Mouse (Mus musculus) megakaryocyte, adult 5-6 weeks (primary cell): ENCODE data around the gene Tmem40. TPM values are rescaled to one million over a fixed set of nuclear protein-coding genes. Genes with fewer than 3 reads are reported as not detected.

Source experiments
- ATAC-seq: 2 replicates; pipeline ENCODE4 v1.8.0; 2016; ENCODE audit warnings: mild to moderate bottlenecking, inconsistent platforms; ENCODE audit not compliant: poor library complexity, severe bottlenecking
- total RNA-seq, 2 experiments: library from RNA; stranded (forward) in 1 of 2; stranded (reverse) in 1 of 2; fragments of 153-499, 151-499 nt in 1 of 2; fragments of 221-1000, 200-1000 nt in 1 of 2; gene quantifications; 2 replicates each; pipeline versions ENCODE4 v1.2.3 to v1.2.4; 2015 to 2017

Tmem40 gene
- total RNA-seq, 2 experiments from 2014 or later: 7.7 TPM

DNA sequence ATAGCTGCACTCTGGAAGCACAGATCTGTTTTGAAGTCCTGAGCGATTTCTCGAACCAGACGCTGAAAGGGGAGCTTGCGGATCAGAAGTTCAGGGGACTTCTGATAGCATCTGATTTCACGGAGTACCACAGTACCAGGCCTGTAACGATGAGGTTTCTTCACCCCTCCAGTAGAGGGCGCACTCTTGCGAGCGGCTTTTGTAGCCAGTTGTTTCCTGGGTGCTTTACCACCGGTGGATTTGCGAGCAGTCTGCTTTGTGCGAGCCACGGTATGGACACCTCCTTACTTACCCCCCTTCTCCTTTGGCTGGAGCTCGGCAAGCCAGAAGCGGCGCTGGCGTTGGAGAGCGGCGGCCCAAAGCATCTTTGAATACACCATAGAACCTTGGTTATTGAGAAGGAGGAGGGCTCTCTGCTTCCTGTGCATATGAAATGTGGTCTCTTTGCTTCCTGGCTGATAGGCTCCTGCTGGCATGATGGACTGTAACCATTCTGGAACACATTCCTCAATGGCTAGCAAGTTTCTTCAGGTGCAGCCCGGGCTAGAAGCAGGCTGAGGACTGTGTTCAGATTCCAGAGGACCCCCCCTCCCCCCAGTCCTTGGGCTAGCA lies 8.0 kb upstream of the Tmem40 start:
- no peak for ATAC-seq

DNA sequence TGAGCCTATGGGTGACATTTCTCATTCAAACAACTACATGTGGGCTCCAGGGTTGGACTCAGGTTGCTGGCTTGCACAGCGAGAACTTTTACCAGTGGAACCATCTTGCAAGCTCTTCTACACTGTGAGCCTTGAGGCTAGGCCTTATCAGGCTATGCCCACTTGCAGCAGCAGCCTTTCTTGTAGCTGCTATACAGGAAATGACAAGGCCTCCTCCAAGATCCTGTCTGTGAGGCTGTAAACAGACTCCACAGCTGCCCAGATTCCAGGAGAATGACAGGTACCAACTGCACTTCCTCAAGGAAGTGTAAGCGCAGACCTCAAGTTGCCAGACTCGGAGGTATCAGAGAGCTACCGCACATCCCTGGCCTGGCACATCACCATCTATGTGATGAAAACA lies 6.0 kb upstream of the Tmem40 start:
- ATAC-seq: no peak

DNA sequence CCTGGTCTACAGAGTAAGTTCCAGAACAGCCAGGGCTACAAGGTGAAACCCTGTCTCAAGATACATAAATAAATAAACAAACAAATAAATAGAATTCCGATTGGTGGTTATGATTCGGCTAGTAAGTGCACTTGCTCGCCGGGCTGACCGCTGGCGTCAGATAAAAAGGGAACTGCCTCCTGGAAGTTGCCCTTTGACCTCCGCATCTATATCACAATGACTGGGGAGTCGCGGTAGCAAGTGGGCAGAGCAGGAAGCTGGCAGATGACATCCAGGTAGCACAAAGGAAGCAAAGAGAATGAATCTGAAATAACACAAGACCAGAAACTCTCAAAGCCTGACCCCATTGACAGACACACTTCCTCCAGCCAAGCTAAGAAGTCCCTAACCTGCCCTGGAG lies 5.1 kb upstream of the Tmem40 start:
- peak; percentile 92 for ATAC-seq

DNA sequence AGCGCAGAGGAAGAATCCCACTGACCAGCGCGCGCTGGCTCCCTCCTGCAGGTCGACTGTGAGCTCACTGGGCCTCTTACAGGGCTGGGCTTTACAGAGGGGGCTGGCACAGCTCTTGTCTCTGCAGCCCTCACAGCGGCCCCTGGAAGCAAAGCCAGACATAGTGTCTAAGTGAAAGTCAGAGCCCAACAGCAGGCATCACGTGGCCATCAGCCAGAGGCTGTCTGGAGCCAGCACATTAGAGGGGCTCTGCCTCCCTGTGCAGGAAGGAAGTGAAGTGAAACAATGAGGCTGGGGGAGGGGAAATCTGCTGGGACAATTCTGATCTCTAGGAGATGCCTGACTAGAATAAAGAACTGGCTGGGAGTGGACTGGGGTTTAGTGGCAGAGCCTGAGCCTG lies 2.0 kb upstream of the Tmem40 start:
- ATAC-seq: no peak

DNA sequence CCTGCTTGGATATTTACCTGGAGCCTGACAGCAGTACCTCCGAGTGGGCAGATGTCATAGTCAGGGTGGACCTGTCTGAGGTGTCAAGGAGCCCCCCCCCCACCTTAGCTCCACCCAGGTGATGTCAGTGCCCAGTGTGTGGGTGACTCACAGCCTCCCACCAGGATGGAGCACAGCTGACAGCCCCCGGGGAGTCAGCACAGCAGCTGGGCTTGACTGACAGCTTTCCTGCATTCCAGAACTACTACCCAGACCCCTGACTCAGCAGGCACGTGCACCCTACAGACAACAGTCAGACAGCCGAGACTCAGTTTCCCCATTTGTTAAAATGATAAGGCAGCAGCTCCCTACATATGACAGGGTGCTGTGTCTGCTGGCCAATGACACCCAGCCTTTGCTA lies 1.2 kb downstream of the Tmem40 start:
- ATAC-seq: no peak

DNA sequence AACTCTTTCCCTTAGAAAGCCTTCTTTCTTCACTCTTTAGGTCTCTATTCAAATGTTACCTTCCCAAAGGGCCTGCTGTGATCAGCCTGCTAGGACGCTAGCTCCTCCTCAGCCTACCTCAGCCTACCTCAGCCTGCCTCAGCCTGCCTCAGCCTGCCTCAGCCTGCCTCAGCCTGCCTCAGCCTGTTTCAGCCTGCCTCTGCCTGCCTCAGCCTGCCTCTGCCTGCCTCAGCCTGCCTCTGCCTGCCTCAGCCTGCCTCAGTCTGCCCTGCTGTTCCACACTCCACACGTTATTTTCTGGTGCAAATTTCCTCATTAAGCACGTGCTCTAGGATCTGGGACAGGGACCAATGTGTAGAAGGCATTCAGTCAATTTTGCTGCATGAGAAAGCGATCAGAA lies 2.1 kb downstream of the Tmem40 start:
- peak; percentile 16 for ATAC-seq

DNA sequence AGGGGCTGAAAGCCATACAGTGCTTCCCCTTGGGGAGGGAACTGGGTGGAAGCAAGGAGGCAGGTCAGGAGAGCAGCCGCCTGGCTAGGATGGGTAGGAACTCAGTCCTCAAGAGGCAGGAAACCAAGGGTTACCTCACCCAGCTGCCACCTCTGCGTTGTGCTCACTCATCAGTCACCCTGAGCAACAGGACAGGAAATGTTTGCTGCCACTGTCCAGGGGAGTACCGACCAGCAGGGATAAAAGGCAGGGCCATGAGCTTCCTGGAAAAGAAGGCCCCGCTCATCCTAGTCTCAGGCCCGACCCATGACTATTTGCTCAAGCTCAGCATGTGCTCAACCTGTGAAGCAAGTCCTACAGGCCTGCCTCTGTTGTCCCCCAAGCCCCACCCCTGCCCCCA lies 2.7 kb downstream of the Tmem40 start:
- peak; percentile 69 for ATAC-seq

DNA sequence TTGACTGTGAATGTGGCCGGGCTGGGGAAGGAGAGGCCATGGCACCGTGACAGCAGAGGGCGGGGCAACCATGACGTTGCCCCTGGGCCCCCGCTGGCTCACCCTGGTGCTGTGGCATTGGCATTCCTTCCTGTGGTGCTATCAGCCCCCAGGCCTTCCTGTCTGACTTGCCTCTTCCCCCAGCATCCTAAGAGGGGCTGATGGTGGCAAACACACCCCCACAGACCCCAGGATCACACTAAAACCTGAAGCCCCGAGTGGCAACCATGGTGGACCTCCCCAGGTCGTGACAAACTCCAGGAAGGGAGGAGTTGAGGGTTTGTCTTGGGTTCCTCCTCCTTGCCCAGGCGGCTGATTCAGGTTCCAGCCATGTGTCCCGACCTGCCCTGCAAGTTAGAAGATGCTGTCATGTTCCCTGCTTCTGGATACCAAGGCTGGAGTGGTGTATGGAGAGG lies 3.2 kb downstream of the Tmem40 start:
- peak; percentile 73 for ATAC-seq

DNA sequence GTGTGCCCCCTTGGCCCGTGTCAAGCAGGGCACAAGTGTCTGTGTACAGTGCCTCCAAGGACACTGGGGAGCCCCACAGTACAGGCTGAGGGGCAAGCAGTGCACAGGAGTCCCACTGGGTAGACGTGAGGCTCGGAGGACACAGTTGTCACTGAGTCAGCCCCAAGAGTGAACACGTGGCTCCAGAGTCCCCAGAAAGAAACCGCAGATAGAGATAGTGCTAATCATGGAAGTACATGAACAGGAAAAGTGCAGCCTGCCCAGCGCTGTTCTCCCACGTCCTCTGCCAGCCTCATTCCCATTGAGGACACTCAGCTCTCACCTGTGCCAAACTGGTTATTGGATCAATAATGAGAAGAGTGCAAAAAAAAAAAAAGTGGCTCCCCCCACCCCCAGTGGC lies 6.7 kb downstream of the Tmem40 start:
- ATAC-seq: no peak

DNA sequence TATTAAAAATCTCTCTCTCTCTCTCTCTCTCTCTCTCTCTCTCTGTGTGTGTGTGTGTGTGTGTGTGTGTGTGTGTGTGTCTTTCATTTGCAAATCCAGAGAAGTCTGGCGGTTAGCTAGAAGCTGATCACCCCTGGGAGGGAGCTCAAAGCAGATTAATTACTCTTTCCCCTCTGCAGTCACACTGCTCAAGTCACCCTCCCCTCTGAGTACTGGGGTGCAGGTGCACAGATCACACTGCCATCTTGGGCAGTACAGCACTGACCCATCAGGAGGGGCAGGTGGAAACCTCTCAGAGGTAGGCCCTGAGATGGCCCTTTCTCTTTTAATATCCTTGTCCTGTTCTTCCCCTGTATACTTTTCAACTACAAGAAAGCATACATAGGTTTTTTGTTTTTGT lies 15.9 kb downstream of the Tmem40 start:
- no peak for ATAC-seq

DNA sequence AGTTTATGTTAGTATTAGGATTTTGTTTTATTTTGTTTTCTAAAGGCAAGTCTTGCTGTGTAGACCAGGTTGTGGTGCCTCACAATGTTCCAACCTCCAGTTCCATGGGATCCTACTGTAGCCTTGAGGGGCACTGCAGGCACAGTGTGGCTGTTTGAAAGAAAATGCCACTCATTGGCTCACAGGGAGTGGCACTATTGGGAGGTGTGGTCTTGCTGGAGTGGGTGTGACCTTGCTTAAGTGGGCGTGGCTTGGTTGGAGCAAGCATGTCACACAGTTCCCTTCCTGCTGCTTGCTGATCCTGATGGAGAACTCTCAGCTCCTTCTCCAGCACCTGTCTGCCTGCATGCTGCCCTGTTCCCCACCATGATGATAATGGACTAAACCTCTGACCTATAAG lies 18.6 kb downstream of the Tmem40 start:
- peak; percentile 63 for ATAC-seq

DNA sequence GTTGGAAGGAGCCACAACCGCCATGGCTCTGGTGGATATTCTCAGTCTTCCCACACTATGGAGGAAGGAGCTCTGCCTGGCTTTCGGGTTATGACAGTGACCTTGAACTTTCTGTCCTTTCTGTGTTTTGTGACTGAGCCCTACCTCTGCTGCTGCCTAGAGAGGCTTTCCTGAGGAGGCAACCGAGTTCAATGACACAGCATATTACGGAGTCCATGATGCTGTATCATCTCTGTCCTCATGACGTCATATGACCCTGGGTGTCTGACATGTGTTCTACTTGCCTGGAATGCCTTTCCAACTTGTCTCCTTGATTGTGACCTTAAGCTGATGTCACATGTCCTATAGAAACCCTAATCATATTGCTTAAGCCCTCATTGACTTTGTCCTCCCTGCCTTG lies 23.2 kb downstream of the Tmem40 start:
- ATAC-seq: no peak

DNA sequence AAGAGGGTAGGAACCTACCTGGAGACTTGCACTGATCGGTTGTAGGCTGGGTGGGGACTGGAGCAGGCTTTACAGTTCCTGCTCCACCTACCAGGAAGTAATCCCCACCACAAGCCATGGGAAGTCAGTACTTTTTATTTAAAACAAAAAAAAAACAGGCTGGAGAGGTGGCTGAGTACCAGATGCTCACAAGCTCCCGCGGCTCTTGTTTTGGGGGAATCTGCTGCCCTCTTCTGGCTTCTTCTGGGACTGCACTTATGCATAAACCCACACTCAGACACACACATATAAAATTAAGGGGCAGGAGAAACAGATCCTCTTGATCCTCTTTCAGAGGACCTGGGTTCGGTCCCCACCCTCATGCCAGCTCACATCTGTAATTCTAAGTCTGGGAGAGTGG lies 27.3 kb downstream of the Tmem40 start:
- no peak for ATAC-seq

DNA sequence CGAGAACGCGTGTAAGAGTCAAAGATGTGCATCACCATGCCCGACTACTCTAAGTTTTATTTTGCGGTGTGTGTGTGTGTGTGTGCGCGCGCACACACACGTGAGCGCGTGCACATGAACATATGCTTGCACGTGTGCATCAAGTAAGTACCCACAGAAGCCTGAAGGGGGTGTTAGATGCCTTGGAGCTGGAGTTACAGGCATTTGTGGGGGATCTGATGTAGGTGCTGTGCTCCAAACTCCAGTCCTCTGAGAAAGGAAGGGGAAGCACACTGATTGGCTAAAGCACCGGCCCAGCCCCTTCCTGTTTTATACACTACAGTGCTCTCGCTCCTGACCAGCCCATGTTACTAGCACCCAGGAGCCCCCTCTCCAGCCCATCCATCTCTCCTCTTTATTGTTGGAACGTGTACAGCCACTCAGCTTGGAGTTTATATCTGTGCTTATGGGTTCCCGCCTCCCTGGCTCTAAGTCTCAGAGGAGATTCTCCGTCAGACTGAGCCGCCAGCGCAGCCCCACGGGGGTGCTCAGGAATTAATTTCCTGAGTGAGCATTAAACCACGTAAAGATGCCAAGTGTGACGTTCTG lies 29.8 kb downstream of the Tmem40 start:
- no peak for ATAC-seq

DNA sequence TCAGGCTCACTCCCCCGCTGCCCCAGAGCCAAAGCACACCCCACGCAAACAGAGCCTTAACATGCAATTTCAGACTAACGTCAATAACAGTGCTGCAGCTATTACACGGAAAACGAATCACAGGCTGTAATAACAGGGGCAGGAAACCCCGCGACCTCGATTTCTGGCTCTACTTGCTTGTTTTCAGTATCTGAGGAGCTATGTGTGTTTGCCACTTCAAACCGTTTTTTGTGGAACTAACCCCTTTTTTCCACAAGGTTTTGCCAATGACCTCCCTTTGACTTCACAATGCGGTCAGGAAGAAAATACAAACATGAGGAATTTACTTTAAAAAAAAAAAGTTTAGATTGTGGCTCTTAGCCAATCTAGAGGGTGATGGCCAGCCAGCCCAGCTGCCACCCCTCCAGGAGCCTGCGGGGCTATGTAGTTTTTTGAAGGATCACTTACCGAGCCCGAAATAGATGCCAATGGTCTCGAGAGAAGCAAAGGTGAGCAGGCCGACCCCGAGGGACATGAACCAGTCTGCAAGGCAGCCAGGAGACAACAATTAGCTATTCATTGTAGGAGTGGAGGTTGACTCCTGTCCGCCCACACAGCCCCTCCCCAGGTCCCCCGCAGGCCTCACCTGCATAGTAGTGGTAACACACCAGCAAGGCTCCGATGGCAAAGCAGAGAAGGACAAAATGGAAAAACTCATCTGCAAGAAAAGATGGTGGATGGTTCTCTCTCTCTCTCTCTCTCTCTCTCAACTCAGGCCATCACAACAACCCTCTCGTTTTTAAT lies 31.5 kb downstream of the Tmem40 start:
- ATAC-seq: no peak

DNA sequence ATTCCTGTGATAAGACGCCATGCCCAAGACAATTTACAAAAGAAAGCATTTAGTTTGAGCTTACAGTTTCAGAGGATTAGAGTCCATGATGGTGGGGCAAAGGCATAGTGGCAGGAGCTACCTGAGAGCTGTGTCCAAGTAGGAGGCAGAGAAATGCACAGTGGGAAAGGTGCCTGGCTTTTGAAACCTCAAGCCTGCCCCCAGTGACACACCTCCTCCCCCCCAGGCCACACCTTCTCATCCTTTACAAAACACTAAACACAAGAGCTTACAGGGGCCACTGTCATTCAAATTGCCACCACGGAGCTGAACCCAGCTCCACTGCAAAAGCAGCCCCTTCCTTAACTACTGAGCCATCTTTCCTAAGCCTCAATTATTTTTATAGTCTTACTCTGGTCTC lies 34.6 kb downstream of the Tmem40 start:
- no peak for ATAC-seq

DNA sequence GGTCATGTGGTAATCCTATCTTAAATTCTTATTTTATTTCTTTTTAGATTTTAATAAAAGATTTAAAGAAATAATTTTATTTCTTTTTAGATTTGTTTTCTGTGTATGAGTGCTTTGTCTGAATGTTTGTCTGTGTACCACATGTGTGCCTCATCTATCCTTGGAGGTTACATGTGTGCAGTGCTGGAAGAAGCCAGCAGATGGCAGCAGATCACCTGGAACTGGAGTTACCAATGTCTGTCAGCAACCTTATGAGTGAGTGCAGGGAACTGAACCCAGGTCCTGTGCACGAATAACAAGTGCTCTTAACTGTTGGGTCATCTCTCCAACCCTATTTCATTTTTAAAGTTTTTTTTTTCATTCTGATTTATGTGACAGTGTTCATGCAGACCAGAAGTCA lies 35.1 kb downstream of the Tmem40 start:
- ATAC-seq: peak; percentile 70

DNA sequence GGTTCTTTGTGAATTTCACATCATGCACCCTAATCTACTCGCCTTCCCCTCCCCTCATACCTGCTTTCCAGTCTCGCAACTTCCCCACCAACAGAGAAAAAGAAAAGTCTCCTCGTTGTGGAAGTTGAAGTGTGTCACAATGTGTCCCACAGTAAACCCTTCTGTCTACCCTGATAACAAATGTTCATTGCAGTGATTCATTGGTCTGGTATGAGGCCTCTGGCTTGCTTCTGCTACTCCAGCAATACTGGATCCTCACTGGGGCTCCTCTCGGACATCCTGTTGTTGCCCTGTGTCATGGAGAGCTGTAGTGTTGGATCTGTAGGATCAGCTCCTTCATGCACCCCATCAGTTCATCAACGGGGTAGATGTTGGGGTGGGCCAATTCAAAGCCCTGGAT lies 40.0 kb downstream of the Tmem40 start:
- no peak for ATAC-seq

DNA sequence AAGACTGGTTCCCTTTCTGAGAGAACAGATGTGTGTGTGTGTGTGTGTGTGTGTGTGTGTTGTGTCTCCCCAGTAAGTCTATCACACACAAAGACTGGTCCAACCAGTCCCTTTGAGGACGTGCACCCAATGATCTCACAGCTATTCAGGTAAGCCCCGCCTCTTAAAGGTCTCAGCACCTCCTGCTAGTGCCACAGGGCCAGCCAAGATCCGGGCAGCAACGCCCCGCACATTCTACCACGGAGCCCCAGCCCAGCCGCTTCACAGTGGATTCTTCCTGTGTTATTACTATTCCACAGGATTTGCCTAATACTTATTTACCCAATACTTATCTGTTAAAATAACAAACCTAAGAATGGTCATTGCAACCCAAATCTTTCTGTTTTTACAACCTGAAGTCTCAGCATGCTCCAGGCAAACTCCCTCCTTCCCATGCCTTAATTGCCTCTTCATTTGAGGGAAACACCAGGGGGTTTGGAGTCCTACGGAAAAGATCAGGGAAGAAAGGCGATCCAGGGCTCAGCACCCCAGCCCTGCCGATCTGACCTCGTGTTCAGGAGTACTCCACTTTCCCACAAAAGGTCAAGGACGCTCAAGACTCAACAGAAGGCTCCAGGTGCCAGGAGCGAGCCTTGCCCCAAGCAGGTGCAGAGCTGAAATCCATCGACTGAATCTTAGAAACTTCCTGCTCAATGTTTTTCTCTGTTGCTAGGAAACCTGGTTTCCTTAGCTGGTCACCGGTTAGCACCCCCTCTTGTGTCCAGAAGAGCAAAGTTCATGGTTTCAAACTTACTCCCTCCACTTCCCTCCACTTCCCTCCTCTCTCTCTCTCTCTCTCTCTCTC lies 44.3 kb downstream of the Tmem40 start:
- ATAC-seq: peak; percentile 86

DNA sequence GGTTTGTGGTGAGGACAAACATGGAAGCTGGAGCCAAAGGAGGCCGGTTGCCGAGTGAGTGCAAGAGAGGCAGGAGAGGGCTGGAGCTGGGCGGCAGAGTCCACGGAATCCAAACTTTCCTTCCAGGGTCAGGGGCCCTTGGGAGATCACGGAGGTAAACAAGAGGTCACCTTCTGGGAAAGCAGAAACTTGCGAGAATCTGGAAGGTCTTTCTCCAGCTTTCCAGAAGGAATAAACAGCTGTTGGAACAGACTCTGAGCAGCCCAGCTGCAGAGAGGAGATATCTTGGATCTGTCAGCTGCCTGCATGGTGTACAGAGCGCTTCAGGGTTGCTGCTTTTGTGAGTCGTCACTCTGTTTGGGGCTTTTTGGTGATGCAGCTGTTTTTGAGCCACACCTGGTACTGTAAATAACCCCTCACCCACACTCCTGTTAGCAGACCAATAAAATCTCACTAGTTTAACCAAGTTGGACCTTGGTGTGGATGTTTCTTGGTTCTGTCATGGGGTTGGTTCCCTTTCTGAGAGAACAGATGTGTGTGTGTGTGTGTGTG lies 45.0 kb downstream of the Tmem40 start:
- 0 out of 2 replicates have a peak, but pooled peaks have one; percentile 12 for ATAC-seq

DNA sequence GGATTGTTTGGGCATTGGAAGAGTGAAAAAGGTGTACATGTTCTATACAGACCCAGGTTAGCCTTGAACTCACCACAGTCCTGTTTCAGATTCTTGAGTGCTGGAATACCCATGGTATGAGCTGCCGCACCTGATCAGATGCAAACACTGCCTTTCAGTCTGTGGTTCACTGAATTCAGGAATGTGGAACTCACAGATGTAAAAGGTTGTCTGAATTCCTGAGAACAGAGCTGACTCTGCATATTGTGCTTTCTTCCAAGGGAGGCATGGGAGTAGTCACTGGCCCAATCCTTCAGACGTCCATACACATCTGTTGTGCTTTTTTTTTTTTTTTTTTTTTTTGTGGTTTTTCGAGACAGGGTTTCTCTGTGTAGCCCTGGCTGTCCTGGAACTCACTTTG lies 50.9 kb downstream of the Tmem40 start:
- ATAC-seq: no peak
